Mouse (Mus musculus): ENCODE data around the gene Enc1.

Gene Enc1

GRCm38 (mm10) chr13:97290747-97291146 lies 49.8 kb downstream of the Enc1 start:
- DNase-seq (ENCODE audit: low read depth in 2 of 2, low spot score in 2 of 2) = no peak

GRCm38 (mm10) chr13:97291354-97291753 lies 50.4 kb downstream of the Enc1 start:
- no peak for DNase-seq (ENCODE audit: low read depth in 2 of 2, low spot score in 2 of 2)

- no peak for DNase-seq (ENCODE audit: low read depth in 2 of 2, low spot score in 2 of 2)
These were observed 51.1 kb downstream of the Enc1 start for GRCm38 (mm10) chr13:97292026-97292425.

GRCm38 (mm10) chr13:97292451-97293245 lies 51.7 kb downstream of the Enc1 start:
- no peak for DNase-seq (ENCODE audit: low read depth in 2 of 2, low spot score in 2 of 2)

- no peak for DNase-seq (ENCODE audit: low read depth in 2 of 2, low spot score in 2 of 2)
These were observed 54.4 kb downstream of the Enc1 start for GRCm38 (mm10) chr13:97295101-97295852.

GRCm38 (mm10) chr13:97295853-97296219 lies 54.9 kb downstream of the Enc1 start:
- no peak for DNase-seq (ENCODE audit: low read depth in 2 of 2, low spot score in 2 of 2)

- no peak for DNase-seq (ENCODE audit: low read depth in 2 of 2, low spot score in 2 of 2)
These were observed 55.4 kb downstream of the Enc1 start for GRCm38 (mm10) chr13:97296281-97296680.

GRCm38 (mm10) chr13:97296757-97297156 lies 55.9 kb downstream of the Enc1 start:
- DNase-seq (ENCODE audit: low read depth in 2 of 2, low spot score in 2 of 2) = no peak

GRCm38 (mm10) chr13:97297418-97298050 lies 56.6 kb downstream of the Enc1 start:
- DNase-seq (ENCODE audit: low read depth in 2 of 2, low spot score in 2 of 2) = no peak

GRCm38 (mm10) chr13:97298896-97299295 lies 58.0 kb downstream of the Enc1 start:
- no peak for DNase-seq (ENCODE audit: low read depth in 2 of 2, low spot score in 2 of 2)

GRCm38 (mm10) chr13:97299877-97300873 lies 59.3 kb downstream of the Enc1 start:
- DNase-seq (ENCODE audit: low read depth in 2 of 2, low spot score in 2 of 2) = no peak
